Mouse (Mus musculus) limb, embryonic 15.5 days (tissue): ENCODE measurements around the gene Abhd4. TPM values are rescaled to one million over a fixed set of nuclear protein-coding genes. Genes with fewer than 3 reads are reported as not detected.
"Not testable (repeated sequence)": the region's sequence is repeated elsewhere in the genome, so short reads cannot be mapped to it uniquely, and the experiment has no call there.

Source experiments
- ATAC-seq: fragments of 200-750 bp; cut with Nextera tagmentation; 2 replicates; pipeline ENCODE4 v1.8.0; 2017; ENCODE audit warnings: low read depth, moderate TSS enrichment; ENCODE audit not compliant: insufficient number of reproducible peaks, low FRiP score, low TSS enrichment
- H3K27ac ChIP-seq: fragments of 300-500 bp; sonication (generic); 2 replicates; pipeline ENCODE4 v1.5.1; 2015; ENCODE audit warnings: moderate library complexity, mild to moderate bottlenecking, inconsistent platforms
- H3K27me3 ChIP-seq: fragments of 300-500 bp; sonication (generic); 2 replicates; pipeline ENCODE4 v1.6.1; 2015; ENCODE audit warnings: inconsistent platforms
- H3K36me3 ChIP-seq: fragments of 300-500 bp; sonication (generic); 2 replicates; pipeline ENCODE4 v1.6.1; 2015; ENCODE audit warnings: inconsistent platforms
- H3K4me1 ChIP-seq: fragments of 300-500 bp; sonication (generic); 2 replicates; pipeline ENCODE4 v1.6.1; 2015; ENCODE audit warnings: inconsistent platforms
- H3K4me2 ChIP-seq: fragments of 300-500 bp; sonication (generic); 2 replicates; pipeline ENCODE4 v1.6.1; 2015; ENCODE audit warnings: mild to moderate bottlenecking, inconsistent platforms
- H3K4me3 ChIP-seq: fragments of 300-500 bp; sonication (generic); 2 replicates; pipeline ENCODE4 v1.5.1; 2015; ENCODE audit warnings: mild to moderate bottlenecking, inconsistent platforms
- H3K9ac ChIP-seq: fragments of 300-500 bp; sonication (generic); 2 replicates; pipeline ENCODE4 v1.6.1; 2015; ENCODE audit warnings: inconsistent platforms
- H3K9me3 ChIP-seq: fragments of 300-500 bp; sonication (generic); 2 replicates; pipeline ENCODE4 v1.6.1; 2016; ENCODE audit warnings: inconsistent platforms
- WGBS: fragments of 180-500 bp; shearing (Covaris S2); methylation state at CpG from one replicate; pipeline ENCODE4 v1.1.7; 2015; 5-methylcytosine and 5-hydroxymethylcytosine counted together
- polyA plus RNA-seq: library from polyadenylated mRNA; unstranded; fragments of >200 nt; fragmentation: Nextera tagmentation; extraction: Ambion mirVana; gene quantifications from 2 replicates; pipeline ENCODE4 v1.2.1, GENCODE M21; 2015

Abhd4 gene
- polyA plus RNA-seq, 1 experiment from 2014 or later, result 56.4 TPM

DNA sequence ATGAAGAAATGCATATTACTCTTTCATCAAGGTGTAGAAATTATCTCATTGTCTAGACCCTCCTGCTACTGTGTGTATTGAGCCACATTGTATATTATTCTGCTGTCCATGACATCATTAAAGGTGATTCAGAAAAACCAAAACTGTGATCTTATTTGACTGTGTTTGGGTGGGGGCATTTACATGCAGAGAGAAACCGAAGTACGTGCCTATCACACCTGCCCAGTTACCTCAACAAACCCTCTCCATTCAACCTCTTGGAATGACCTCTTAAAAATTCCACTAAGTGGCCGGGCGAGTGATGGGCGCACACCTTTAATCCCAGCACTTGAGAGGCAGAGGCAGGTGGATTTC lies 29.9 kb upstream of the Abhd4 start:
- no peak overlapping the region for H3K4me2 ChIP-seq
- H3K36me3 ChIP-seq, result no peaks in the 10 kb centered on the region
- H3K9ac ChIP-seq, result no peak overlapping the region
- no peaks in the 10 kb centered on the region for H3K9me3 ChIP-seq
- H3K27me3 ChIP-seq, result no peaks in the 10 kb centered on the region
- no peak for ATAC-seq
- H3K27ac ChIP-seq, result no peak overlapping the region
- H3K4me1 ChIP-seq, result peaks cover 40% of the 10 kb centered on the region
- WGBS, result 84% methylated on average over 5 of the region's 5 CpGs
- H3K4me3 ChIP-seq, result no peak overlapping the region

GRCm38 (mm10) chr14:54224484-54225467 lies 29.2 kb upstream of the Abhd4 start:
- Histone ChIP-seq H3K4me2 (no peak overlapping the region), H3K9ac (no peak overlapping the region), H3K27ac (no peak overlapping the region), H3K9me3 (no peaks in the 10 kb centered on the region), H3K4me3 (no peak overlapping the region), H3K36me3 (no peaks in the 10 kb centered on the region), H3K4me1 (peaks cover 36% of the 10 kb centered on the region), H3K27me3 (no peaks in the 10 kb centered on the region)
- WGBS, result 49% methylated on average over 16 of the region's 16 CpGs
- ATAC-seq, result no peak

DNA sequence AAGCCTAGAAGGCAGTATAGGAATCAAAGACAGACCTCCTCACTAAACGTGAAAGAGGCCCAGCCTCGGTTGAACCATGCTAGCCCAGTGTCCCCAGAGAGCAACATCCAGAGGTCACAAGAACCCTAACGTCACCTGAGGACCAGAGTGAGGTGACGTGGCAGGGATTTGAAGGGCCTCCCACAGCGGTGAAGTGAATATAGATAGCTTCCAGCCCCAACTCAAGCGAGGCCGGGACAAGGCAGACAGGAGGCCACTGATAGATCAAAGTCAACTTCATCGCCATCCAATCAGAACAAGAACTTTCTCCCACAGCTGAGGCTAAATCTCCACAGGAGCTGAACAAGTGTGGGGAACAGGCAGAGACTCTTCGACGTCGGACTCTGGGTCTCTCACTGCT lies 28.3 kb upstream of the Abhd4 start:
- 79% methylated on average over 11 of the region's 11 CpGs for WGBS
- Histone ChIP-seq H3K4me1 (peaks cover 36% of the 10 kb centered on the region), H3K4me3 (no peak overlapping the region), H3K27ac (no peak overlapping the region), H3K9me3 (no peaks in the 10 kb centered on the region), H3K36me3 (no peaks in the 10 kb centered on the region), H3K27me3 (no peaks in the 10 kb centered on the region), H3K4me2 (no peak overlapping the region), H3K9ac (no peak overlapping the region)
- ATAC-seq, result no peak

DNA sequence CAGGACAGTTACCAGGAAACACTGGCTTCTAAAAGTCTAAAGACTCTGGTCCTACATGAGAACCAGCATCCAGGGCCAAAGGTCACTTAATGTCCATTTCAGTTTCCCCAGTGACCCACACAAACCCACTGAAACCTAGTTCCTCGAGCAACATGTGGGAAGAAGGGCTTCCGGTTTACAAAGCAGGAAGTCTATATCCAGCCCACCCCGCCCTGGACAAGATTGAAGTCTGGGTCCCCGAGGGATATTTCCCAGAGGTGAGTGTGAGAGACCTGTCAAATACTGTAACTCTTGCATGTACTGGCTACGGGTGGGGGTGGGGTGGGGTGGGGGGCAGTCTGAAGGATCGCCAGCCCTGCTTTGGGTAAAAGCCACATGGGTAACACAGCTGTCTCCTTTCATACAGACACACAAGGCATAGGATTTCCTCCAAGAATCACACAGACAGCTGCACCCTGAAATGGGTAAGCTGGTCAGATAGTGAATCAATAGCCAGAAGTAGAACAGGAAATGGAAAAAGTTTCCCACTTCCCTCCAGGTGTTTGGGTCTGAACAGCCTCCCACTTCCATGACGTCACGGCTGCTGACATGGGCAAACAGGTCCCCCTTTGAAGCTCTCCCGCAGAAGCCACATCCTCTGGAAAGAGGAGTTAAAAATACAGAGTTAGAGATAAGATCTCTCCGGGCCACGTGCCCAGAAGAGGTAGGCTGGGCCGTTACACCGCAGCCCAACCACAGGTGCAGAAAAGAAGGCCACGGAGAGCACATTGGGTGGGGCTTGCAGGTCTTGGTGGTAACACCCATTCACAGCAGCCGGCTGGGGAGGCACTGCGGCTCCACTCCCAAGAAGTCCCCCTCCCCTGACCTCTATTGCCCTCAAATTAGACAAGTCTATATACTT lies 26.8 kb upstream of the Abhd4 start:
- Histone ChIP-seq H3K27ac (peak overlapping the region; percentile 55), H3K36me3 (no peaks in the 10 kb centered on the region), H3K4me1 (peaks cover 36% of the 10 kb centered on the region), H3K9me3 (no peaks in the 10 kb centered on the region), H3K4me2 (peak overlapping the region; percentile 64), H3K27me3 (no peaks in the 10 kb centered on the region), H3K9ac (no peak overlapping the region), H3K4me3 (peak overlapping the region; percentile 12; the same call in 1 of the 2 replicates)
- WGBS, result 32% methylated on average over 16 of the region's 16 CpGs
- no peak for ATAC-seq

DNA sequence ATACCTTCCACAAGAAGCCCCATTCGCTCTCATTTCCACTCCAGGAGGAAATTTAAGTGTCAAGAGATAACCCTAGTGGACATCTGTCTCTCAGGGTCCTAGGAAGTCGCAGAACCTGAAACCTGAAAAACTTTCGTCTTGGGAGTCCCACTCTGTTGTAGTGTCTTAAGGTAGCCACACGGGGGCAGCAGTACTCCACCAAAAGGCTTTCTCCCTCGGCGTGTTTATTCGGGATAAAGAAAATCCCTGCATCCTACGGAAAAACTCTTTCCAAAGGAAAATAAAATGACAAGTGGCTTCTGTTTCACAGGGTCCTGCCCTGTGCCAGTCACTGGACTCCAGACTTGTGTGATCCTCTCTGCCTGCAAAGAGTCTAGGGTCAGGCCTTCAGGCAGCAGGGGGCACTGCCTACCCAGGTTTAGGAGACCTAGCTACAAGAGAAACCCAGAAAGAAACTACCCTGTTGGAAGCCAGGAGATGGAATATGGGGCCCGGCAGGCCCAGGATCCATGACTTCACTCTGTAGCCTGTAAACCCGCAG lies 26.0 kb upstream of the Abhd4 start:
- peak overlapping the region; percentile 64 for H3K4me2 ChIP-seq
- H3K27ac ChIP-seq, result peak overlapping the region; percentile 55
- WGBS, result under 1% methylated on average over 10 of the region's 10 CpGs
- H3K36me3 ChIP-seq, result no peaks in the 10 kb centered on the region
- H3K4me3 ChIP-seq, result peak overlapping the region; percentile 35
- H3K27me3 ChIP-seq, result no peaks in the 10 kb centered on the region
- peaks cover 40% of the 10 kb centered on the region for H3K4me1 ChIP-seq
- H3K9ac ChIP-seq, result no peak overlapping the region
- no peaks in the 10 kb centered on the region for H3K9me3 ChIP-seq
- no peak for ATAC-seq

- H3K9ac ChIP-seq, result no peak overlapping the region
- no peak for ATAC-seq
- peak overlapping the region; percentile 35 for H3K4me3 ChIP-seq
- peak overlapping the region; percentile 64 for H3K4me2 ChIP-seq
- no peaks in the 10 kb centered on the region for H3K27me3 ChIP-seq
- H3K27ac ChIP-seq, result peak overlapping the region; percentile 50; the same call in 1 of the 2 replicates
- WGBS, result 13% methylated on average over 7 of the region's 7 CpGs
- H3K9me3 ChIP-seq, result no peaks in the 10 kb centered on the region
- no peaks in the 10 kb centered on the region for H3K36me3 ChIP-seq
- peaks cover 45% of the 10 kb centered on the region for H3K4me1 ChIP-seq
Observed at GRCm38 (mm10) chr14:54228501-54228900, 25.5 kb upstream of the Abhd4 start.

GRCm38 (mm10) chr14:54228933-54229713 lies 24.9 kb upstream of the Abhd4 start:
- peak overlapping the region; percentile 64 for H3K4me2 ChIP-seq
- no peak overlapping the region for H3K9ac ChIP-seq
- H3K27ac ChIP-seq, result no peak overlapping the region
- no peaks in the 10 kb centered on the region for H3K36me3 ChIP-seq
- no peaks in the 10 kb centered on the region for H3K9me3 ChIP-seq
- no peaks in the 10 kb centered on the region for H3K27me3 ChIP-seq
- ATAC-seq, result no peak
- H3K4me1 ChIP-seq, result peaks cover 48% of the 10 kb centered on the region
- 18% methylated on average over 25 of the region's 25 CpGs for WGBS
- peak overlapping the region; percentile 14 for H3K4me3 ChIP-seq

DNA sequence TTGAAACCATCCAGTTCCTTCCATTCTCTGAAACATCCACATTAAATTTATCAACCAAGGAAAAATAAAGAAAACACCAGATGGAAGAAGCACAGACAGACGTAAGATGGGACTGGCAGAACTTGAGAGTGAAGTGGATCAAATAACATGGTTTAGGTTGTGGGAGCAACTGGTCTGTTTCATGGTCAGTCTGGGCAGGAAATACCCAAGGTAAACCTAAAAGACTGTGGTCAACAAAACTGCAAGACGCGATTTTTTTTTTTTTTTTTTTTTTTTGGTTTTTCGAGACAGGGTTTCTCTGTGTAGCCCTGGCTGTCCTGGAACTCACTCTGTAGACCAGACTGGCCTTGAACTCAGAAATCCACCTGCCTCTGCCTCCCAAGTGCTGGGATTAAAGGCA lies 24.1 kb upstream of the Abhd4 start:
- peaks cover 49% of the 10 kb centered on the region for H3K4me1 ChIP-seq
- H3K36me3 ChIP-seq, H3K27me3 ChIP-seq, H3K9ac ChIP-seq, H3K9me3 ChIP-seq, H3K27ac ChIP-seq, ATAC-seq, H3K4me2 ChIP-seq, H3K4me3 ChIP-seq: not testable (repeated sequence)
- 69% methylated on average over 4 of the region's 4 CpGs for WGBS

DNA sequence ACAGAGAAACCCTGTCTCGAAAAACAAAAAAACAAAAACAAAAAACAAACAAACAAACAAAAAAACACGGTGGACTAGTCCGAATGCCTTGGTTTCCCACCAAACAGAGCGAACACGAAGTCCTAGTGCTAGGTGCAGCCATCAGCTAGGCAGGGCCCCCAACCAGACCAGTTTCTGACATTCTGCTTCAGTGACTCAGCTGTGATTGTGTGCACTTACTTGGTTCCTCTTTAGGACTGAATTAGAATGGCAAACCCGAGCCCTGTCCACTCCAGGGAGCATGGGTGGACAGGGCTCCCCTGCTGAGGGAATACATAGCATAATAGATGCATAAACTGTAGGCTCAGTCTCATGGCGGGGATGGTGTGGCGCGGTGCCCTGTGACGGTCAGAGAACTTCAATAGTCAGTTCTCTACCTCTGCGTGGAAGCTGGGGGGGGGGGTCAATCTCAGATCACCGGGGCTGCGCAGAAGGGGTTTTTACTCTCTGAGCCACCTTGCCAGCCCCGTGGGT lies 23.3 kb upstream of the Abhd4 start:
- Histone ChIP-seq H3K27me3 (no peaks in the 10 kb centered on the region), H3K27ac (no peak overlapping the region), H3K4me3 (no peak overlapping the region), H3K4me2 (no peak overlapping the region), H3K9ac (no peak overlapping the region), H3K36me3 (peaks cover 12% of the 10 kb centered on the region; the same call in 1 of the 2 replicates), H3K4me1 (peaks cover 45% of the 10 kb centered on the region), H3K9me3 (no peaks in the 10 kb centered on the region)
- 84% methylated on average over 14 of the region's 14 CpGs for WGBS
- no peak for ATAC-seq

DNA sequence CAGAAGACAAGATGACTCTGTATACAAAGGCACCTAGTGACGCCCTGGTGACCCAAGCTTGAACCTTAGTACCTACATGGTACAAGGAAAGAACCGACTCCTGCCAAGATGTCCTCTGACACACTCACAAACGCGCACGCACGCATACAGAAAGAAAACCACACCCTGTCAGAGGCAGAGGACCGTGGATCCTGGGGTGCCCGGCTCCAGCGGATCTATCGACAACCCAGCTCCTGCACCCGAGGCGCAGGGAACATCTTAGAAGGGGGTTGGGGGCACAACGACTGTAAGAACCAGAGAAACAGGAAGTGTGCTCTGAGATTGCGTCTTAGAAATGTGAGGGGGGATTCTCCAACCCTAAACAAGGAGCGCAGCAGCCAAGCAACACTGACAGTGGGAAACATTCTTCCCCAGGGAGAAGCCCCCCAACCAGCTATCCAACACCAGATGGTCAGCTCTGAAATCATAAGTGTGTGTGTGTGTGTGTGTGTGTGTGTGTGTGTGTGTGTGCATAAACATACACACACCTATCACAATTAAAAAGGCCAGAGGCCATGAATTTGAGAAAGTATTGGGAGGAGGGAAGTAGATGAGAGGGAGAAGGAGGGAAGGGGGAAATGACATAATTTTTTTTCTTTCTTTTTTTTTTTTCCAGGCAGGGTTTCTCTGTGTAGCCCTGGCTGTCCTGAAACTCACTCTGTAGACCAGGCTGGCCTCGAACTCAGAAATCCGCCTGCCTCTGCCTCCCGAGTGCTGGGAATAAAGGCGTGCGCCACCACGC lies 22.6 kb upstream of the Abhd4 start:
- ATAC-seq, result no peak
- WGBS, result 80% methylated on average over 21 of the region's 21 CpGs

More for the DNA sequence above, 22.6 kb upstream of the Abhd4 start:
- no peaks in the 10 kb centered on the region for H3K9me3 ChIP-seq
- H3K27me3 ChIP-seq, result no peaks in the 10 kb centered on the region
- no peak overlapping the region for H3K4me2 ChIP-seq
- H3K9ac ChIP-seq, result no peak overlapping the region
- peaks cover 43% of the 10 kb centered on the region for H3K4me1 ChIP-seq
- peaks cover 15% of the 10 kb centered on the region; the same call in 1 of the 2 replicates for H3K36me3 ChIP-seq
- H3K4me3 ChIP-seq, result no peak overlapping the region
- no peak overlapping the region for H3K27ac ChIP-seq
